Mouse (Mus musculus): Measurements from ENCODE around the gene Aldh3a1. TPM values are rescaled to one million over a fixed set of nuclear protein-coding genes. Genes with fewer than 3 reads are reported as not detected.

Aldh3a1 gene
- polyA plus RNA-seq, 1 experiment = 0.69 TPM

GRCm38 (mm10) chr11:61205167-61205950, 2.0 kb upstream of the Aldh3a1 start:
- H3K4me3 ChIP-seq (ENCODE audit: extremely low read depth, insufficient read depth, insufficient read length) = no peak overlapping the region
- DNase-seq (ENCODE audit: low read depth in 1 of 2, low spot score in 2 of 2) = no peak
- no peaks in the 10 kb centered on the region for H3K27me3 ChIP-seq (ENCODE audit: control insufficient read depth, insufficient read depth, low read length)
- H3K27ac ChIP-seq (ENCODE audit: insufficient read depth, low read length) = no peak overlapping the region
- TF ChIP-seq CTCF (IDR thresholded peaks at IDR 0.05; ENCODE audit: extremely low read depth, insufficient read depth, insufficient read length, insufficient replicate concordance) (no peak), POLR2A (IDR thresholded peaks at IDR 0.05; ENCODE audit: low read depth, low read length) (no peak)
- H3K4me1 ChIP-seq (ENCODE audit: control insufficient read depth, insufficient read depth, insufficient read length) = no peaks in the 10 kb centered on the region
- 93% methylated on average over 10 of the region's 10 CpGs for WGBS
- no peaks in the 10 kb centered on the region for H3K36me3 ChIP-seq (ENCODE audit: control insufficient read depth, insufficient read depth, low read length)

GRCm38 (mm10) chr11:61206136-61206535, 1.2 kb upstream of the Aldh3a1 start:
- H3K4me1 ChIP-seq (ENCODE audit: control insufficient read depth, insufficient read depth, insufficient read length) = no peaks in the 10 kb centered on the region
- H3K27ac ChIP-seq (ENCODE audit: insufficient read depth, low read length) = no peak overlapping the region
- 95% methylated on average over 3 of the region's 3 CpGs for WGBS
- no peaks in the 10 kb centered on the region for H3K27me3 ChIP-seq (ENCODE audit: control insufficient read depth, insufficient read depth, low read length)
- DNase-seq (ENCODE audit: low read depth in 1 of 2, low spot score in 2 of 2) = no peak
- no peak overlapping the region for H3K4me3 ChIP-seq (ENCODE audit: extremely low read depth, insufficient read depth, insufficient read length)
- TF ChIP-seq POLR2A (IDR thresholded peaks at IDR 0.05; ENCODE audit: low read depth, low read length) (no peak), CTCF (IDR thresholded peaks at IDR 0.05; ENCODE audit: extremely low read depth, insufficient read depth, insufficient read length, insufficient replicate concordance) (no peak)
- no peaks in the 10 kb centered on the region for H3K36me3 ChIP-seq (ENCODE audit: control insufficient read depth, insufficient read depth, low read length)

GRCm38 (mm10) chr11:61208316-61208715, 979 bp downstream of the Aldh3a1 start:
- Histone ChIP-seq H3K27me3 (ENCODE audit: control insufficient read depth, insufficient read depth, low read length) (no peaks in the 10 kb centered on the region), H3K4me1 (ENCODE audit: control insufficient read depth, insufficient read depth, insufficient read length) (no peaks in the 10 kb centered on the region), H3K4me3 (ENCODE audit: extremely low read depth, insufficient read depth, insufficient read length) (no peak overlapping the region), H3K36me3 (ENCODE audit: control insufficient read depth, insufficient read depth, low read length) (no peaks in the 10 kb centered on the region), H3K27ac (ENCODE audit: insufficient read depth, low read length) (no peak overlapping the region)
- WGBS = 51% methylated on average over 10 of the region's 10 CpGs
- no peak for DNase-seq (ENCODE audit: low read depth in 1 of 2, low spot score in 2 of 2)
- no peak for TF ChIP-seq CTCF (IDR thresholded peaks at IDR 0.05; ENCODE audit: extremely low read depth, insufficient read depth, insufficient read length, insufficient replicate concordance)

- no peaks in the 10 kb centered on the region for H3K4me1 ChIP-seq (ENCODE audit: control insufficient read depth, insufficient read depth, insufficient read length)
- WGBS = 33% methylated on average over 20 of the region's 20 CpGs
- H3K36me3 ChIP-seq (ENCODE audit: control insufficient read depth, insufficient read depth, low read length) = no peaks in the 10 kb centered on the region
- H3K4me3 ChIP-seq (ENCODE audit: extremely low read depth, insufficient read depth, insufficient read length) = no peak overlapping the region
- no peak for TF ChIP-seq CTCF (IDR thresholded peaks at IDR 0.05; ENCODE audit: extremely low read depth, insufficient read depth, insufficient read length, insufficient replicate concordance)
- no peak for TF ChIP-seq POLR2A (IDR thresholded peaks at IDR 0.05; ENCODE audit: low read depth, low read length)
- no peak overlapping the region for H3K27ac ChIP-seq (ENCODE audit: insufficient read depth, low read length)
- no peak for DNase-seq (ENCODE audit: low read depth in 1 of 2, low spot score in 2 of 2)
- H3K27me3 ChIP-seq (ENCODE audit: control insufficient read depth, insufficient read depth, low read length) = no peaks in the 10 kb centered on the region
Observed at GRCm38 (mm10) chr11:61212102-61212501, 4.8 kb downstream of the Aldh3a1 start.

- Histone ChIP-seq H3K36me3 (ENCODE audit: control insufficient read depth, insufficient read depth, low read length) (no peaks in the 10 kb centered on the region), H3K27me3 (ENCODE audit: control insufficient read depth, insufficient read depth, low read length) (no peaks in the 10 kb centered on the region), H3K4me3 (ENCODE audit: extremely low read depth, insufficient read depth, insufficient read length) (no peak overlapping the region), H3K4me1 (ENCODE audit: control insufficient read depth, insufficient read depth, insufficient read length) (no peaks in the 10 kb centered on the region), H3K27ac (ENCODE audit: insufficient read depth, low read length) (no peak overlapping the region)
- TF ChIP-seq POLR2A (IDR thresholded peaks at IDR 0.05; ENCODE audit: low read depth, low read length) (no peak), CTCF (IDR thresholded peaks at IDR 0.05; ENCODE audit: extremely low read depth, insufficient read depth, insufficient read length, insufficient replicate concordance) (no peak)
- 85% methylated on average over 3 of the region's 3 CpGs for WGBS
- DNase-seq (ENCODE audit: low read depth in 1 of 2, low spot score in 2 of 2) = no peak
Observed at GRCm38 (mm10) chr11:61215936-61216335, 8.6 kb downstream of the Aldh3a1 start.

GRCm38 (mm10) chr11:61220156-61220881, 13.0 kb downstream of the Aldh3a1 start:
- H3K27me3 ChIP-seq (ENCODE audit: control insufficient read depth, insufficient read depth, low read length) = no peaks in the 10 kb centered on the region
- TF ChIP-seq POLR2A (IDR thresholded peaks at IDR 0.05; ENCODE audit: low read depth, low read length) (no peak), CTCF (IDR thresholded peaks at IDR 0.05; ENCODE audit: extremely low read depth, insufficient read depth, insufficient read length, insufficient replicate concordance) (no peak)
- no peak overlapping the region for H3K27ac ChIP-seq (ENCODE audit: insufficient read depth, low read length)
- no peak overlapping the region for H3K4me3 ChIP-seq (ENCODE audit: extremely low read depth, insufficient read depth, insufficient read length)
- no peak for DNase-seq (ENCODE audit: low read depth in 1 of 2, low spot score in 2 of 2)
- WGBS = 62% methylated on average over 9 of the region's 9 CpGs
- no peaks in the 10 kb centered on the region for H3K36me3 ChIP-seq (ENCODE audit: control insufficient read depth, insufficient read depth, low read length)
- 0 out of 2 replicates have a peak, but pooled peaks cover under 1% of the 10 kb centered on the region for H3K4me1 ChIP-seq (ENCODE audit: control insufficient read depth, insufficient read depth, insufficient read length)

- peaks cover 4% of the 10 kb centered on the region; the same call in 1 of the 2 replicates for H3K4me1 ChIP-seq (ENCODE audit: control insufficient read depth, insufficient read depth, insufficient read length)
- WGBS = 89% methylated on average over 1 of the region's 1 CpGs
- H3K27me3 ChIP-seq (ENCODE audit: control insufficient read depth, insufficient read depth, low read length) = no peaks in the 10 kb centered on the region
- no peak overlapping the region for H3K27ac ChIP-seq (ENCODE audit: insufficient read depth, low read length)
- no peak for DNase-seq (ENCODE audit: low read depth in 1 of 2, low spot score in 2 of 2)
- H3K36me3 ChIP-seq (ENCODE audit: control insufficient read depth, insufficient read depth, low read length) = no peaks in the 10 kb centered on the region
- no peak overlapping the region for H3K4me3 ChIP-seq (ENCODE audit: extremely low read depth, insufficient read depth, insufficient read length)
- TF ChIP-seq CTCF (IDR thresholded peaks at IDR 0.05; ENCODE audit: extremely low read depth, insufficient read depth, insufficient read length, insufficient replicate concordance) = no peak
- TF ChIP-seq POLR2A (IDR thresholded peaks at IDR 0.05; ENCODE audit: low read depth, low read length) = no peak
Observed at GRCm38 (mm10) chr11:61222007-61222406, 14.7 kb downstream of the Aldh3a1 start.
